Mouse (Mus musculus): ENCODE measurements at regions not wholly inside any gene's neighbourhood (a gene's known extent, or its start where the extent isn't known, plus 50 kb on each side); places are given as distances from the start of the nearest gene placed in this dataset.

- H3K9me3 ChIP-seq (replicated peaks; ENCODE audit: insufficient read depth, low read length), result no peaks in the 10 kb centered on the region
- no peak overlapping the region for H3K9ac ChIP-seq (ENCODE audit: control insufficient read depth, low read depth, low read length, poor library complexity, severe bottlenecking)
- TF ChIP-seq POLR2AphosphoS5 (IDR thresholded peaks at IDR 0.05; ENCODE audit: borderline replicate concordance, low read depth, low read length) (no peak), RAD21 (IDR thresholded peaks at IDR 0.05; ENCODE audit: low read depth, low read length) (no peak), MYC (IDR thresholded peaks at IDR 0.05; ENCODE audit: low read depth, low read length) (no peak), ZMIZ1 (IDR thresholded peaks at IDR 0.05; ENCODE audit: low read depth, low read length) (no peak), UBTF (IDR thresholded peaks at IDR 0.05; ENCODE audit: borderline replicate concordance, insufficient read depth, low read depth, low read length) (no peak), TAL1 (IDR thresholded peaks at IDR 0.05; ENCODE audit: low read length) (no peak), EP300 (IDR thresholded peaks at IDR 0.05; ENCODE audit: low read depth in 1 of 2, low read length in 2 of 2) (no peak), USF2 (IDR thresholded peaks at IDR 0.05; ENCODE audit: borderline replicate concordance in 1 of 2, insufficient read depth in 1 of 2, low read depth in 1 of 2, low read length in 2 of 2) (no peak)
- H3K27me3 ChIP-seq (ENCODE audit: control insufficient read depth in 1 of 2, insufficient read depth in 2 of 2, low read length in 2 of 2), result peaks cover 26 to 30% of the 10 kb centered on the region in 2 experiments
- H3K4me1 ChIP-seq (ENCODE audit: control insufficient read depth in 1 of 2, insufficient read depth in 2 of 2, low read length in 2 of 2), result no peaks in the 10 kb centered on the region
- no peak for DNase-seq (ENCODE audit: low read depth, low spot score)
- H3K79me2 ChIP-seq (ENCODE audit: control insufficient read depth, insufficient read depth, low read length, poor library complexity), result no peaks in the 10 kb centered on the region
- no peak overlapping the region for H3K4me3 ChIP-seq (ENCODE audit: control insufficient read depth in 1 of 2, insufficient read depth in 1 of 2, low read depth in 2 of 2, low read length in 2 of 2)
- no peaks in the 10 kb centered on the region for H3K36me3 ChIP-seq (ENCODE audit: control insufficient read depth in 1 of 2, insufficient read depth in 2 of 2, low read length in 2 of 2)
- H3K27ac ChIP-seq (ENCODE audit: control insufficient read depth, low read depth, low read length), result no peak overlapping the region
Measured at GRCm38 (mm10) chr4:45587202-45587601, 54.9 kb upstream of the Shb start.

GRCm38 (mm10) chr4:45586310-45586709 is 54.0 kb upstream of the Shb start:
- peaks cover 28 to 32% of the 10 kb centered on the region in 2 experiments for H3K27me3 ChIP-seq (ENCODE audit: control insufficient read depth in 1 of 2, insufficient read depth in 2 of 2, low read length in 2 of 2)
- H3K36me3 ChIP-seq (ENCODE audit: control insufficient read depth in 1 of 2, insufficient read depth in 2 of 2, low read length in 2 of 2), result no peaks in the 10 kb centered on the region
- no peak for DNase-seq (ENCODE audit: low read depth, low spot score)
- H3K9ac ChIP-seq (ENCODE audit: control insufficient read depth, low read depth, low read length, poor library complexity, severe bottlenecking), result no peak overlapping the region
- no peak overlapping the region for H3K27ac ChIP-seq (ENCODE audit: control insufficient read depth, low read depth, low read length)
- TF ChIP-seq TBP (IDR thresholded peaks at IDR 0.05; ENCODE audit: low read depth, low read length), result no peak
- no peak for TF ChIP-seq NRF1 (IDR thresholded peaks at IDR 0.05; ENCODE audit: insufficient read depth, low read depth, low read length, poor library complexity, severe bottlenecking)
- TF ChIP-seq CHD2 (IDR thresholded peaks at IDR 0.05; ENCODE audit: low read length), result no peak
- no peak for TF ChIP-seq POLR2AphosphoS5 (IDR thresholded peaks at IDR 0.05; ENCODE audit: borderline replicate concordance, low read depth, low read length)
- TF ChIP-seq TCF12 (IDR thresholded peaks at IDR 0.05; ENCODE audit: low read depth, low read length), result no peak
- no peak for TF ChIP-seq E2F4 (IDR thresholded peaks at IDR 0.05; ENCODE audit: borderline replicate concordance, low read depth, low read length)
- H3K9me3 ChIP-seq (replicated peaks; ENCODE audit: insufficient read depth, low read length), result no peaks in the 10 kb centered on the region
- no peaks in the 10 kb centered on the region for H3K4me1 ChIP-seq (ENCODE audit: control insufficient read depth in 1 of 2, insufficient read depth in 2 of 2, low read length in 2 of 2)
- no peak overlapping the region for H3K4me3 ChIP-seq (ENCODE audit: control insufficient read depth in 1 of 2, insufficient read depth in 1 of 2, low read depth in 2 of 2, low read length in 2 of 2)
- no peaks in the 10 kb centered on the region for H3K79me2 ChIP-seq (ENCODE audit: control insufficient read depth, insufficient read depth, low read length, poor library complexity)

DNA sequence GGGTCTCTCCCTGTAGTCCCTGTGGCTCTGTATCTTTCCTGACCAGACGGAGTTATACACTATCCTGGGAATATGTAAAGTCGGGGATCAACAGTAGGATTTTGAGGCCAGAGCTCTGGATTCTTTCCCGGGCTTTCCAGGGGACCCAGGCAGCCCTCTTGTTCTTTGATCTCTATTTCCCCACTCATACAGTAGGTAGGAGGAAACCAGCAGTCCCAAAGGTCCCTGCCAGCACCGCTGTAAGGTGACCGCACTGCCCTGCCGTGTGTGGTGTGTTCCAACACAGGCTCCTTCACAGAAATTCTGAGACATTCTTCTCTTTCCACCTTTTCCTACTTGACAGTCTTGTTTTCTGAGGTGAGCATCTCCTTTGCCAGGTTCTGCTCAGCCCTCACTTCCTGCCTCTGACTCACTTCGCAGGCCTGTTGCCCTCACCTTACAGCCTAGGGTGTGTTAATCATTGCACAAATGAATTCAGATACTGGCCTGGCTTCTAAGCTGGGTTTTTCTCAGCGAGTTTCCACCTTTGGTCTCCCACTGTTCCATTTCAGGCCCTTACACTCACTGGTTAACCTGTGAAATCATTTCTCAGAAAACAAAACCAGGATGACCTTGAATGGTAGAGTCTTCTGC is 53.0 kb upstream of the Shb start:
- no peak for TF ChIP-seq POLR2A (IDR thresholded peaks at IDR 0.05; ENCODE audit: control insufficient read depth in 1 of 2, insufficient read depth in 1 of 2, low read depth in 1 of 2, low read length in 2 of 2, poor library complexity in 1 of 2)
- no peak for TF ChIP-seq MXI1 (IDR thresholded peaks at IDR 0.05; ENCODE audit: low read depth, low read length)
- TF ChIP-seq ZMIZ1 (IDR thresholded peaks at IDR 0.05; ENCODE audit: low read depth, low read length), result no peak
- no peak for TF ChIP-seq JUND (IDR thresholded peaks at IDR 0.05; ENCODE audit: low read depth, low read length)
- TF ChIP-seq USF2 (IDR thresholded peaks at IDR 0.05; ENCODE audit: borderline replicate concordance in 1 of 2, insufficient read depth in 1 of 2, low read depth in 1 of 2, low read length in 2 of 2), result no peak
- no peak for TF ChIP-seq RCOR1 (IDR thresholded peaks at IDR 0.05; ENCODE audit: low read depth, low read length)
- TF ChIP-seq ZKSCAN1 (IDR thresholded peaks at IDR 0.05; ENCODE audit: low read depth, low read length), result no peak
- no peak for TF ChIP-seq ELF1 (IDR thresholded peaks at IDR 0.05; ENCODE audit: low read depth, low read length)
- TF ChIP-seq MYB (IDR thresholded peaks at IDR 0.05; ENCODE audit: low read depth, low read length), result no peak
- TF ChIP-seq ZNF384 (IDR thresholded peaks at IDR 0.05; ENCODE audit: low read depth, low read length), result no peak
- no peak for TF ChIP-seq MAFK (IDR thresholded peaks at IDR 0.05; ENCODE audit: borderline replicate concordance, low read depth, low read length)
- TF ChIP-seq KAT2A (conservative IDR thresholded peaks at IDR 0.05; ENCODE audit: low read depth, low read length), result no peak
- Histone ChIP-seq H3K9me3 (replicated peaks; ENCODE audit: insufficient read depth, low read length) (no peaks in the 10 kb centered on the region), H3K9ac (ENCODE audit: control insufficient read depth, low read depth, low read length, poor library complexity, severe bottlenecking) (no peak overlapping the region), H3K79me2 (ENCODE audit: control insufficient read depth, insufficient read depth, low read length, poor library complexity) (no peaks in the 10 kb centered on the region), H3K36me3 (ENCODE audit: control insufficient read depth in 1 of 2, insufficient read depth in 2 of 2, low read length in 2 of 2) (no peaks in the 10 kb centered on the region), H3K4me3 (ENCODE audit: control insufficient read depth in 1 of 2, insufficient read depth in 1 of 2, low read depth in 2 of 2, low read length in 2 of 2) (no peak overlapping the region), H3K4me1 (ENCODE audit: control insufficient read depth in 1 of 2, insufficient read depth in 2 of 2, low read length in 2 of 2) (no peaks in the 10 kb centered on the region), H3K27ac (ENCODE audit: control insufficient read depth, low read depth, low read length) (no peak overlapping the region), H3K27me3 (ENCODE audit: control insufficient read depth in 1 of 2, insufficient read depth in 2 of 2, low read length in 2 of 2) (peaks cover 31 to 32% of the 10 kb centered on the region in 2 experiments)
- no peak for DNase-seq (ENCODE audit: low read depth, low spot score)
